Mouse (Mus musculus) left cerebral cortex, adult 2 months (tissue): ENCODE measurements around the gene Ptgdr2. TPM values are rescaled to one million over a fixed set of nuclear protein-coding genes. Genes with fewer than 3 reads are reported as not detected.

Source experiments
- DNase-seq, 2 experiments: peaks; one replicate each; pipeline ENCODE4 v3.0.0; 2021 to 2022; ENCODE audit warnings: low spot score in 2 of 2, mixed read lengths in 1 of 2; ENCODE audit errors: extremely low spot score in 1 of 2
- H3K27ac ChIP-seq: fragments of 200-600 bp; 2 replicates; pipeline ENCODE4 v1.8.1; 2022
- H3K4me3 ChIP-seq: fragments of 200-600 bp; 2 replicates; pipeline ENCODE4 v1.8.1; 2022
- CTCF ChIP-seq: fragments of 200-600 bp; IDR thresholded peaks from 2 replicates; pipeline ENCODE4 v1.8.1; 2022; ENCODE audit warnings: antibody characterized with exemption, mild to moderate bottlenecking, moderate library complexity
- intact Hi-C: fragments of 180-260 bp; cut with DNase I; formaldehyde crosslinking; loops from one replicate; pipeline ENCODE4 v1.15.1; 2025
- total RNA-seq, 2 experiments: library from RNA; stranded (reverse); gene quantifications; 2 replicates each; pipeline ENCODE4 v1.2.3; 2021

Ptgdr2 gene
- total RNA-seq, 2 experiments from 2014 or later, result 0.14 to 0.30 TPM

- no peak overlapping the region for H3K27ac ChIP-seq
- no peak overlapping the region for H3K4me3 ChIP-seq
- TF ChIP-seq CTCF, result no peak
- intact Hi-C loops, result loop anchor here (2.0 kb wide), 1 partner anchor 50 kb away; no protein-coding TSS in a partner anchor
- DNase-seq, result no peak
Observed at GRCm38 (mm10) chr19:10909087-10909721, 27.8 kb upstream of the Ptgdr2 start.

- intact Hi-C loops, result no loop called here
- DNase-seq, result no peak
- no peak overlapping the region for H3K4me3 ChIP-seq
- no peak overlapping the region for H3K27ac ChIP-seq
- no peak for TF ChIP-seq CTCF
Observed at GRCm38 (mm10) chr19:10914291-10914690, 22.7 kb upstream of the Ptgdr2 start.

GRCm38 (mm10) chr19:10914870-10915269 lies 22.1 kb upstream of the Ptgdr2 start:
- no peak overlapping the region for H3K27ac ChIP-seq
- no peak for DNase-seq
- intact Hi-C loops, result no loop called here
- TF ChIP-seq CTCF, result no peak
- H3K4me3 ChIP-seq, result no peak overlapping the region

- intact Hi-C loops, result no loop called here
Observed at GRCm38 (mm10) chr19:10916506-10916905, 20.5 kb upstream of the Ptgdr2 start.

GRCm38 (mm10) chr19:10918321-10918991 lies 18.5 kb upstream of the Ptgdr2 start:
- Histone ChIP-seq H3K27ac (no peak overlapping the region), H3K4me3 (no peak overlapping the region)
- intact Hi-C loops, result no loop called here
- TF ChIP-seq CTCF, result no peak
- no peak for DNase-seq

More at GRCm38 (mm10) chr19:10916506-10916905, 20.5 kb upstream of the Ptgdr2 start:
- Histone ChIP-seq H3K4me3 (no peak overlapping the region), H3K27ac (no peak overlapping the region)
- DNase-seq, result no peak
- TF ChIP-seq CTCF, result no peak

GRCm38 (mm10) chr19:10920532-10920931 lies 16.4 kb upstream of the Ptgdr2 start, which contains the start of gene Zp1:
Zp1 (minus strand) TSS chr19:10920632.
- intact Hi-C loops, result no loop called here
- H3K27ac ChIP-seq, result no peak within 1 kb of the TSS
- no peak within 1 kb of the TSS for H3K4me3 ChIP-seq
- no peak for DNase-seq
- no peak for TF ChIP-seq CTCF

GRCm38 (mm10) chr19:10921058-10921457 lies 15.9 kb upstream of the Ptgdr2 start:
- H3K4me3 ChIP-seq, result no peak overlapping the region
- DNase-seq, result no peak
- TF ChIP-seq CTCF, result no peak
- intact Hi-C loops, result no loop called here
- no peak overlapping the region for H3K27ac ChIP-seq

- Histone ChIP-seq H3K27ac (no peak overlapping the region), H3K4me3 (no peak overlapping the region)
- intact Hi-C loops, result no loop called here
- DNase-seq, result no peak
- TF ChIP-seq CTCF, result no peak
Observed at GRCm38 (mm10) chr19:10924220-10924619, 12.7 kb upstream of the Ptgdr2 start.

- intact Hi-C loops, result no loop called here
- no peak overlapping the region for H3K4me3 ChIP-seq
- no peak for TF ChIP-seq CTCF
- no peak overlapping the region for H3K27ac ChIP-seq
- no peak for DNase-seq
Observed at GRCm38 (mm10) chr19:10926123-10926621, 10.8 kb upstream of the Ptgdr2 start.

- DNase-seq, result no peak
- TF ChIP-seq CTCF, result no peak
- intact Hi-C loops, result no loop called here
- H3K4me3 ChIP-seq, result no peak overlapping the region
- no peak overlapping the region for H3K27ac ChIP-seq
Observed at GRCm38 (mm10) chr19:10926666-10927065, 10.3 kb upstream of the Ptgdr2 start.

GRCm38 (mm10) chr19:10930641-10931040 lies 6.3 kb upstream of the Ptgdr2 start:
- no peak for DNase-seq
- no peak overlapping the region for H3K27ac ChIP-seq
- H3K4me3 ChIP-seq, result no peak overlapping the region
- intact Hi-C loops, result no loop called here
- TF ChIP-seq CTCF, result no peak

GRCm38 (mm10) chr19:10935029-10935428 lies 1.9 kb upstream of the Ptgdr2 start:
- intact Hi-C loops, result no loop called here
- Histone ChIP-seq H3K4me3 (no peak overlapping the region), H3K27ac (no peak overlapping the region)
- no peak for DNase-seq
- no peak for TF ChIP-seq CTCF
